Mouse (Mus musculus): ENCODE measurements around the gene Ezr.
"Not testable (repeated sequence)": the region's sequence is repeated elsewhere in the genome, so short reads cannot be mapped to it uniquely, and the experiment has no call there.

Gene Ezr

DNA sequence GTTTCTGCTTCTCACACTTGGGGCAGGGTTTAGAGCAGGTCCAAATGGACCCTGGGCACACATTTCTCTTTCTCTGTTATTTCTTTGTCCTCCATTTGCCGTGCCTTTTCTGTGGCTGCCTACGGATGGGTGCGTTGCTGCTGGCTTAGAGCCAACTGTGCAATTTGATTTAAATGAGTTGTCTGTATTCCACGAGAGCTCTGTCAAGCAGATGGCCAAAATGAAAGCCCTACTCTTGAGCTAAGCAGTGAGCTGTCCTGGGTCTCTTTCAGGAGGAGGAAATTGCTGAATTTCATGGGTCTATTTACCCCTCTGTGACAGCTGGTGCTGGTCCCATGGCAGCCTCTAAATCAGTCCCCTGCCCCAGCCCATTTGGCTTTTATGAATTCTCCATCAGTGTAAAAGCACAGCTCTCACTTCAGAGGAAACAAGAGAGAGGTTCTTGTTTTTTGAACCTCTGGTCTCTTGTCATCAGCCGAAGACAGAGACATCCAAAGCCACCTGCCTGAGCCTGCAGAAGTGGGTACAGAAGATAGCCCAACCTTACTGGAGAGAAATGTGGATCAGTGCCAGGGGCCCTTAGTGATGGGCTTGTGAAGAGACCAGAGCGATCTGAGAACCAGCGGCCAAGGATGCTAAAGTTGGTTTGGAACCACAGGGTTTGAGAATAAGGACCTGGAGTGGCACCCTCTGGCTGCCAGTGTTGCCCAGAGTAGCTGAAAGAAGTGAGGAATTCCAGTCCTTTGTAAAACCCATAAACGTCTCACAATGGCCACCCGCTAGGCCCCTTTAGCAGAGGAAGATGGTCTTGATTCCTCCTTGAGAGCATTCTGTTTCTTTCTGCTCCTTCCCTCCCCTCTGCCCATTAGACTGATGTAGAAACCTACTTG lies 79.0 kb downstream of the Ezr start:
- DNase-seq: not testable (repeated sequence)

DNA sequence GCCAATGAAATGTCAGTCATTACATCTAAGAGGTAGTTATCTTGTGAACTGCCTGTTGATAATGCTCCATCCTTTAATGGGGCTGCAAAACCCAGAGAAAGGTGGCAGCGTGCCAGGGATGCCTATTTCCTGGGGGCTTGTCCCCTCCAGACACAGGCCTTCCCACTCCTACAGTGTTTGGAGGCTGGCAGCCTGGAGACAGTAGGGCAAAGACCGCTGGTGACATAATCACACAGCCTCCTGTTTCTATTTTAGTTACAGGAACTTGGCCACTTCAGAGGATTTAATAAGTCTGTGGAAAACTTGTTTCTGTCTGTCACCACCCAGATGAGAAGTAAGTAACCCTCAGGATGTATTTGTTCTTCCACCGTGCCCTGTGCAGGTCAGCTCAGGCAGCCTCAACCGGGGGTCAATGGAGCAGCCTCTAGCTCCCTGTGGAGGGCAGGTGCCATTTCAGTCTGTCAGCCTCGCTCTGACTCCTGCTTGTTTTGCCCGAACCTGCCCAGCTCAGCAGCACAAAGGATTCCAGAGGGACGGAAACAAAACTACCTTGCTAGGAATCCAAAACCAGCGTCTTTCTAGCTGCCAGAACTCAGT lies 79.9 kb downstream of the Ezr start:
- not testable (repeated sequence) for DNase-seq

DNA sequence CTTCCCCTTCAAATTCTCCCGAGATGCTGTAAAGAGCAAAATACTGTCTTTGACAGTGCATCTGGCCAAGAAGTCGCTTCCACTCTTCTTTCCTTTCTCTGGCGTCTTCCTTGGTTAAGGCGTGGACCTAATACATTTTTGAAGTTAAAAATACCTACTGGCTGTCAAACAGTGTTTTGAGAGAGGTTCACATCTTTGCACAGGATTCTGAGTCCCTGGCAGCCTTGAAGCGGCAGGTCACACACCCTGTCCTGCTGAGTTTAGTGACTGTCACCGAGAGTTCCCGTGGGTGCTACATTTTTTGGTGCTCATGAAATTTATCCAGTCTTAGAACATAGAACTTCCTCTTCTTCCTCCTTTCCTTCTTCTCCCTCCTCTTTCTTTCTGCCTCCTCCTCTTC lies 82.5 kb downstream of the Ezr start:
- DNase-seq: not testable (repeated sequence)

DNA sequence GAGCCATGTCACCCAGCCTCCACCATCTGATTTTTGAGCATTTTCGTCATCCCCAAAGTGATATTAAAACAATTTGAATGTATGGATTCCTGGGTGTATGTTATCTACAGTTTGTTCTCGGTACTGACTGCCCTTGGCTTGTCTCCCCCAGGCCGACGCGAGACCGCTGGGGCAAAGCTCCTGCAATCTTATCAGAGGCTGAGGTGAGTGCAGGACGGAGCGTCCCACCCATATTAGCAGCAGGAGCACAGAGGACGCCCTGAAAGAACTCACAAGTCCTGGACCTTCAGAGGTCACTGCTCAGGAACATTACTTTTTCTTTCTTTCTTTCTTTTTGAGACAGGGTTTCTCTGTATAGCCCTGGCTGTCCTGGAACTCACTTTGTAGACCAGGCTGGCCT lies 83.1 kb downstream of the Ezr start:
- not testable (repeated sequence) for DNase-seq

DNA sequence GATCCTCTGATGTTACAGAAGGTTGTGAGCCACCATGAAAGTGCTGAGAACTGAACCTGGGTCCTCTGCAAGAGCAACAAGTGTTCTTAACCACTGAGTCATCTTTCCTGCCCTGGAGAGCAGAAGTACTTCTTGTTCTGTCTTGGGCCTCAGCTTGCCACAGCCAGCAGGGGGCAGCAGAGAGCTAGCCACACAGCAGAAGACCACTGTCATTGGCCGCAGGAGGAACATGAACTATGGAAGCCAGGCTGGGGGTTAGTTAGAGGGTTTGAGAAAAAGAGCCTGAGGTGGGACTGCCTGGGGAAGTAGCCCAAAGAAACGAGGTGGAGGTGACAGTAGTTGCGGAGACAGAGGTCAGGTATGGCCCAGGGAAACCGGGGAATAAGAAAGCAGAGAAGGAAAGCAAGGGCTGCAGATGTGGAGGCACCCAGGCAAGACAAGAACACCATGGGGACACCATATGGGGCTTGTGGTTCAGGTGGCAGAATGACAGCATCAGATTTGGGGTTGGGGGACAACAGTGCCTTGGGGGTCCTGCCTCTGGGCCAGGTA lies 85.3 kb downstream of the Ezr start:
- DNase-seq: peak; percentile 42 to 64

DNA sequence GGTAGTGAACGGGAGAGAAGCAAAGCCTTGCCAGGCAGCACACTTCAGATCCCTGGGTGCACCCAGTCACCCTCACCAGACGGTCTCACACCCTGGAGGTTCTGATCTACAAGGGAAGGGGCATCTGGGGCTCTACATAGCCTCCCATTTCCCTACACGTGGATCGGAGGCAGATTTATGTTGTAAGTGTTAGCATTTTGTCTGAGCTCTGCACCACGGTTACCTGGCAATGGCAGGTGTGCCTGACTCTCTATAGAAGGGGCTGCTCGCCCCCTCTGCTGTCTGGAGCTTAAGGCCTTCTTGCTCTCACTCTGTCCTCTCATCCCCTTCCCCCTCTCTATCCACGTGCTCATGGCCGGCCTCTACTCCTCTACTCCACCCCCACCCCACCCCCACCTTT lies 86.1 kb downstream of the Ezr start:
- not testable (repeated sequence) for DNase-seq

DNA sequence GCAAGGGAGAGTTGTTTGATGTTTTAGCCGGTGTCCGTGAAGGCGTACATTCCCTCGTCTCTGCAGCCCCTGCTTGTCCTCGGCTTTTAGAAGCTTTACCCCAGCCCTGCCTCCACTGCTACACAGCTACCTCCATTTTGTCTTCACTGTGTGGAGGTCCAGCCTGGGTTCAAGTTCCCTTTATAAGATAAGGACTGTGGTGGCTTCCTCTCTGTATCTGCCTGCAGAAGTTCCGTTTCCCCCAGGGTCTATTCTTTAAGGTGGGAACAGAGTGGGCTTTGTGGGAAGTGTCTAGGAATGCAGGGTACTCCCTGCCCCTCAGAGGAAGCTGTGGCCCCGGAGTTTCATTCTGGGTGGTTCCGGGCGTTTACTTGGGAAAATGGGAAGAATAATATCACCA lies 86.9 kb downstream of the Ezr start:
- DNase-seq: not testable (repeated sequence)

DNA sequence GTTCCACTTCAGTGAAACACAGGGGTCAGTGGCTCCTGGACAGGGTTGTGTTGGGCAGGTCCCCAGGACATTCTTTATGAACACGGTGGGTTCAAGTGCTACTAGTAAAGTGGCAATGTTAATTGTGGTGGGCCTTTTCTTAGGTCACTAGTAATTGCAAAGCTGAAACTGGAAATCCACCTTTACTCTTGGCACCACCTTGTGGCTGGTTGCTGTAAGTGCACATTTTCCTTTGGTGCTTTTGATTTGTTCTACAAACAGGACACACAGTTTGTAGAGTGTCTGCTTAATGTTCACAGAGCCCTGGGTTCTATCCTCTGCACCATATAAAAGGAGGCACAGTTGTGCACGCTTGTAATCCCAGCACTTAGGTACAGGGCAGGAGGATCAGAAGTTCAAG lies 91.0 kb downstream of the Ezr start:
- peak; percentile 79 to 89 for DNase-seq

DNA sequence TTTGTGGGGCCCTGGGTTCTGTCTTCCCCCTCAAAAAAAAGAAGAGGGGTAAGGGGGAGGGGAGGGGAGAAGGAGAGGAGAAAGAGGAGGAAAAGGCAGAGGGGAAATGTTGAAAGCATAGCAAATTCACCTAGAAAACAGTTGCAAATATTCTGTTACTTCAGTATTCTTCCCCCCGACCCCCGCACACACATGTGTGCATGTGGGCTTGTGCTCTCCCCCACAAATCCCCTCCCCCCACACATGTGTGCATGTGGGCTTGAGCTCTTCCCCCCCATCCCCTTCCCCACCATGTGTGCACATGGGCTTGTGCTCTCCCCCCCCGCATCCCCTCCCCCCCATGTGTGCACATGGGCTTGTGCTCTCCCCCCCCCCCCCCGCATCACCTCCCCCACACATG lies 93.2 kb downstream of the Ezr start:
- DNase-seq: peak in 1 of 2 experiments; percentile 46
